Mouse (Mus musculus) midbrain, embryonic 16.5 days (tissue): ENCODE measurements around the gene Thap11. TPM values are rescaled to one million over a fixed set of nuclear protein-coding genes. Genes with fewer than 3 reads are reported as not detected.

Source experiments
- polyA plus RNA-seq: library from polyadenylated mRNA; unstranded; fragments of >200 nt; fragmentation: Nextera tagmentation; extraction: Ambion mirVana; gene quantifications from 2 replicates; pipeline ENCODE4 v1.2.1, GENCODE M21; 2015

Gene Thap11
- polyA plus RNA-seq, 1 experiment from 2014 or later, result 50.6 TPM

Other genes with a start within 250 kb of the Thap11 start
- gene Ripor1, start 249.9 kb upstream of the Thap11 start, polyA plus RNA-seq, result 33.8 and 35.2 TPM in 2 replicates
- gene Ctcf, start 218.6 kb upstream of the Thap11 start, polyA plus RNA-seq, result 93.8 and 100 TPM in 2 replicates
- 1.4 TPM in 2 replicates for gene Agrp, start 217.7 kb upstream of the Thap11 start, polyA plus RNA-seq
- gene Carmil2, start 168.9 kb upstream of the Thap11 start, polyA plus RNA-seq, result 22.9 and 23.0 TPM in 2 replicates
- 95.6 and 97.6 TPM in 2 replicates for gene Acd, start 154.0 kb upstream of the Thap11 start, polyA plus RNA-seq
- 50.2 and 57.9 TPM in 2 replicates for gene Pard6a, start 154.0 kb upstream of the Thap11 start, polyA plus RNA-seq
- 0.28 and 0.45 TPM in 2 replicates for gene 4933405L10Rik, start 147.5 kb upstream of the Thap11 start, polyA plus RNA-seq
- 14.9 and 16.5 TPM in 2 replicates for gene Enkd1, start 146.9 kb upstream of the Thap11 start, polyA plus RNA-seq
- 94.0 and 95.6 TPM in 2 replicates for gene Gfod2, start 96.5 kb upstream of the Thap11 start, polyA plus RNA-seq
- gene Ranbp10, start 27.8 kb upstream of the Thap11 start, polyA plus RNA-seq, result 9.6 and 12.6 TPM in 2 replicates
- 0.77 and 0.93 TPM in 2 replicates for gene Tsnaxip1, start 27.4 kb upstream of the Thap11 start, polyA plus RNA-seq
- 45.9 and 59.5 TPM in 2 replicates for gene Cenpt, start 1.9 kb upstream of the Thap11 start, polyA plus RNA-seq
- 146 and 153 TPM in 2 replicates for gene Nutf2, start 5.4 kb downstream of the Thap11 start, polyA plus RNA-seq
- 55.5 and 56.9 TPM in 2 replicates for gene Edc4, start 25.7 kb downstream of the Thap11 start, polyA plus RNA-seq
- gene Nrn1l, start 38.4 kb downstream of the Thap11 start, polyA plus RNA-seq, result 0.53 TPM in 1 of 2 replicates, not detected in the other
- gene Pskh1, start 45.3 kb downstream of the Thap11 start, polyA plus RNA-seq, result 10.6 and 10.8 TPM in 2 replicates
- 4.5 and 4.9 TPM in 2 replicates for gene Ctrl, start 78.7 kb downstream of the Thap11 start, polyA plus RNA-seq
- 59.6 and 71.2 TPM in 2 replicates for gene Psmb10, start 83.3 kb downstream of the Thap11 start, polyA plus RNA-seq
- gene Lcat, start 88.2 kb downstream of the Thap11 start, polyA plus RNA-seq, result 1.3 and 3.0 TPM in 2 replicates
- gene Slc12a4, start 111.0 kb downstream of the Thap11 start, polyA plus RNA-seq, result 7.6 and 10.6 TPM in 2 replicates
- not detected in 2 replicates for gene Dpep3, start 124.3 kb downstream of the Thap11 start, polyA plus RNA-seq
- 29.4 and 29.8 TPM in 2 replicates for gene Dus2, start 136.2 kb downstream of the Thap11 start, polyA plus RNA-seq
- 0.25 TPM in 1 of 2 replicates, not detected in the other for gene Dpep2nb, start 150.8 kb downstream of the Thap11 start, polyA plus RNA-seq
- gene Ddx28, start 156.8 kb downstream of the Thap11 start, polyA plus RNA-seq, result 20.3 and 21.5 TPM in 2 replicates
- gene Nfatc3, start 203.7 kb downstream of the Thap11 start, polyA plus RNA-seq, result 2.1 and 3.2 TPM in 2 replicates